Mouse (Mus musculus) gastrocnemius, postnatal 10 days (tissue): Measurements from ENCODE around the gene Trappc13. TPM values are rescaled to one million over a fixed set of nuclear protein-coding genes. Genes with fewer than 3 reads are reported as not detected.
"Not testable (repeated sequence)": the region's sequence is repeated elsewhere in the genome, so short reads cannot be mapped to it uniquely, and the experiment has no call there.

Experiments used
- DNase-seq: peaks from one replicate; pipeline ENCODE4 v3.0.0; 2021; ENCODE audit warnings: mixed read lengths
- long read RNA-seq, 2 experiments: library from polyadenylated mRNA; stranded (forward); transcript quantifications; one replicate each; pipeline ENCODE4 v2.0.0; 2021
- total RNA-seq, 2 experiments: library from RNA; stranded (reverse); gene quantifications; 2 replicates each; pipeline ENCODE4 v1.2.3; 2021

Gene Trappc13
- total RNA-seq = 10 to 100 TPM; 30.6 to 33.6 TPM
- long read RNA-seq, experiment 1, transcript Trappc13-205 (12 exons, 3,538 nt) = major isoform, 7 of 57 reads
- long read RNA-seq, experiment 1, partial matches to known transcripts = 3 of 57 reads
- long read RNA-seq, experiment 1, other reads (novel, unspliced or antisense) = 45 of 57 reads
- long read RNA-seq, experiment 2, partial matches to known transcripts = 1 of 34 reads
- long read RNA-seq, experiment 2, other reads (novel, unspliced or antisense) = 27 of 34 reads

- no peak for DNase-seq
Observed at GRCm38 (mm10) chr13:104177796-104178649, at the start of gene Trappc13. Gene Trappc13 (minus strand): TSS chr13:104178469.

GRCm38 (mm10) chr13:104227478-104227877, 49.2 kb upstream of the Trappc13 start:
- DNase-seq = no peak

- no peak for DNase-seq
Observed at GRCm38 (mm10) chr13:104204313-104204712, 26.0 kb upstream of the Trappc13 start.

- DNase-seq = not testable (repeated sequence)
Observed at GRCm38 (mm10) chr13:104195891-104196290, 17.6 kb upstream of the Trappc13 start.

GRCm38 (mm10) chr13:104187357-104187756, 9.1 kb upstream of the Trappc13 start:
- no peak for DNase-seq

- DNase-seq = no peak
Observed at GRCm38 (mm10) chr13:104179176-104179888, 1.1 kb upstream of the Trappc13 start.

GRCm38 (mm10) chr13:104178650-104179121, 417 bp upstream of the Trappc13 start, which contains the start of gene Trim23:
Gene Trim23 (plus strand): TSS chr13:104178797.
- DNase-seq = peak; percentile 98

- DNase-seq = no peak
Observed at GRCm38 (mm10) chr13:104176874-104177273, 1.4 kb downstream of the Trappc13 start.

GRCm38 (mm10) chr13:104172498-104172897, 5.8 kb downstream of the Trappc13 start:
- DNase-seq = no peak

- no peak for DNase-seq
Observed at GRCm38 (mm10) chr13:104171711-104172110, 6.6 kb downstream of the Trappc13 start.

GRCm38 (mm10) chr13:104155686-104156085, 22.6 kb downstream of the Trappc13 start:
- no peak for DNase-seq

- DNase-seq = no peak
Observed at GRCm38 (mm10) chr13:104155106-104155505, 23.2 kb downstream of the Trappc13 start.

- no peak for DNase-seq
Observed at GRCm38 (mm10) chr13:104154180-104154579, 24.1 kb downstream of the Trappc13 start.

- no peak for DNase-seq
Observed at GRCm38 (mm10) chr13:104145646-104146045, 32.6 kb downstream of the Trappc13 start.

GRCm38 (mm10) chr13:104144871-104145270, 33.4 kb downstream of the Trappc13 start:
- DNase-seq = no peak

GRCm38 (mm10) chr13:104139369-104140209, 38.7 kb downstream of the Trappc13 start:
- peak; percentile 79 for DNase-seq

- DNase-seq = no peak
Observed at GRCm38 (mm10) chr13:104134510-104135085, 43.7 kb downstream of the Trappc13 start.

- DNase-seq = no peak
Observed at GRCm38 (mm10) chr13:104132561-104132960, 45.7 kb downstream of the Trappc13 start.

GRCm38 (mm10) chr13:104123662-104124381, 54.4 kb downstream of the Trappc13 start:
- DNase-seq = no peak

GRCm38 (mm10) chr13:104122078-104122840, 56.0 kb downstream of the Trappc13 start:
- DNase-seq = no peak
